Comparison of ENCODE assay signal across 17 mouse cellular contexts in genomic region chr2:117309046-117309445, GRCm38 (mm10). TPM values are rescaled to one million over a fixed set of nuclear protein-coding genes. Genes with fewer than 3 reads are reported as not detected.
DNase-seq lines count a peak whose midpoint lies in the region; TF ChIP-seq lines count a peak whose summit lies in the region.
"Had no signal": no experiment of that assay in that cellular context is flagged by ENCODE, and none has a peak within 500 bp of the region (broad histone marks: within the 10 kb centered on the region; RNA-seq: fewer than 3 reads in every experiment).

No protein-coding gene starts in this region.

- intact Hi-C loops in left cerebral cortex, adult 2 months (cut with DNase I): loop anchor here (2.0 kb wide), 1 partner anchor 30 kb away; no protein-coding TSS in a partner anchor
- intact Hi-C loops in left cerebral cortex, postnatal 10 days (cut with DNase I): loop anchor here (2.0 kb wide), 1 partner anchor 30 kb away; no protein-coding TSS in a partner anchor

- peak; percentile 57 to 73 for DNase-seq in cerebellum, postnatal 10 days
- no peak for DNase-seq in cerebellum, adult 8-10 months
- DNase-seq in left cerebral cortex, adult 2 months (ENCODE audit: extremely low spot score in 1 of 2, low spot score in 2 of 2): no peak
- DNase-seq in left cerebral cortex, postnatal 10 days (ENCODE audit: extremely low spot score in 1 of 2, low spot score in 2 of 2): no peak
- no peak for DNase-seq in embryo, embryonic 10 days (ENCODE audit: low spot score)
- DNase-seq: adrenal gland, adult 2 months; adrenal gland, postnatal 10 days; adrenal gland, postnatal 25 days; B cell, adult 2 months; cerebellum, adult 11-12 months; cerebellum, adult 9-11 months; cerebellum, postnatal 25 days; forebrain, postnatal 0 days had no signal

- H3K4me3 ChIP-seq in left cerebral cortex, adult 2 months: no peak overlapping the region
- H3K4me3 ChIP-seq: embryonic facial prominence, embryonic 10.5 days; embryonic facial prominence, embryonic 12.5 days; forebrain, embryonic 13.5 days; forebrain, embryonic 15.5 days had no signal

- TF ChIP-seq CTCF in left cerebral cortex, adult 2 months (IDR thresholded peaks at IDR 0.05): no peak

- peak overlapping the region; percentile 74 for H3K27ac ChIP-seq in left cerebral cortex, adult 2 months
- H3K27ac ChIP-seq: embryonic facial prominence, embryonic 10.5 days; embryonic facial prominence, embryonic 12.5 days; forebrain, embryonic 13.5 days; forebrain, embryonic 15.5 days had no signal

RNA-seq across cellular contexts. Expression of gene Rasgrp1, which starts 33.8 kb away (rescaled TPM):
- total RNA-seq in left cerebral cortex, adult 2 months (2021): 100 to 1,000 TPM; 311 to 322 TPM
- total RNA-seq in left cerebral cortex, postnatal 10 days (2021): 100 to 1,000 TPM; 142 to 150 TPM

RNA-seq across cellular contexts. Expression of gene Fam98b, which starts 59.5 kb away (rescaled TPM):
- total RNA-seq in left cerebral cortex, adult 2 months (2021): 10 to 100 TPM; 53.6 to 54.5 TPM
- total RNA-seq in left cerebral cortex, postnatal 10 days (2021): 10 to 100 TPM; 50.1 to 51.6 TPM

Comparison
In these comparisons a context has a peak if more than half of its experiments do, and no peak if none do; other contexts are left out.
1. DNase-seq: peak in cerebellum, postnatal 10 days (2 of 2); none in cerebellum, adult 8-10 months (single experiment), left cerebral cortex, adult 2 months (0 of 2), left cerebral cortex, postnatal 10 days (0 of 2) and embryo, embryonic 10 days (single experiment).